Mouse (Mus musculus): ENCODE measurements around the gene Mob2. TPM values are rescaled to one million over a fixed set of nuclear protein-coding genes. Genes with fewer than 3 reads are reported as not detected.

The Mob2 gene
- total RNA-seq, 2 experiments from 2014 or later = 37.6 to 38.7 TPM

DNA sequence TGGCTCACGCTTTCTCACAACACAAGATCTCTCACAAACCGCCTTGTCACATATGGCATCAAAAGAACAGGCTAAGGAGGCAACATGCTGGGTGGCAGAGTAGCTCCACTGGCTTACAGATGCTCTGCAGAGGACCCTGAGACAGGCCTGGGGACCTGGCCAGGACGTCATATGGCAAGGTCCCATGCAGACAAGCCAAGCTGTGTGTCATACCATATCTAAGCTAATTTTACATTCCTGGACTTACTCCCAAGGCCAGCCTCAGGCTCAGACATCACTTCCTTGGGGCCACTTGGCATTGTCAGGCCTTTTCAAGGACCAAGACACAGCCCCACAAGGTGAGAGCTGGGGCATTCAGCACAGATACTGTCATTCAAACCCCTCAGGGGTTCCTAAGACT is 5.4 kb downstream of the Mob2 start:
- intact Hi-C loops (cut with DNase I) = no loop called here
- Histone ChIP-seq H3K27ac (no peak overlapping the region), H3K4me3 (no peak overlapping the region)
- DNase-seq (ENCODE audit: extremely low spot score in 1 of 2, low spot score in 2 of 2) = no peak
- no peak for TF ChIP-seq CTCF (IDR thresholded peaks at IDR 0.05)

DNA sequence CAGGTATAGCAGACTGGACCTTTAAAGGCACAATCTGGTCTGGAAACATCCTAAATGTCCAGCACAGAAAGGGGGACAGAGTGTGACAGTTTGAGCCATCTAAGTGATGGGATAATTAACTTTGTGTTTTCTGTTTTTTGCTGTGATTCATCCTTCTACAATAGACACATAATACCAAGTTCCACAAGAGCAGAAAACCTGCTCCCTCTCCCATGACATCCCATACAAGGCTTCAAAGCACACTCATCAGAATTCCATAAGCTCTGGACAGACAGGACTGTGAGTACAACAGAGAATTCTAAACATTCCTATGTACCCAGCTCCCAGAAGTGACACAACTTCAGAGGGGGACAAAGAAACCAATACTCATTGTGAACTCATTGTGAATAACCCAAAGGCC is 10.3 kb downstream of the Mob2 start:
- intact Hi-C loops (cut with DNase I) = no loop called here
- Histone ChIP-seq H3K27ac (no peak overlapping the region), H3K4me3 (no peak overlapping the region)
- no peak for TF ChIP-seq CTCF (IDR thresholded peaks at IDR 0.05)
- DNase-seq (ENCODE audit: extremely low spot score in 1 of 2, low spot score in 2 of 2) = no peak

DNA sequence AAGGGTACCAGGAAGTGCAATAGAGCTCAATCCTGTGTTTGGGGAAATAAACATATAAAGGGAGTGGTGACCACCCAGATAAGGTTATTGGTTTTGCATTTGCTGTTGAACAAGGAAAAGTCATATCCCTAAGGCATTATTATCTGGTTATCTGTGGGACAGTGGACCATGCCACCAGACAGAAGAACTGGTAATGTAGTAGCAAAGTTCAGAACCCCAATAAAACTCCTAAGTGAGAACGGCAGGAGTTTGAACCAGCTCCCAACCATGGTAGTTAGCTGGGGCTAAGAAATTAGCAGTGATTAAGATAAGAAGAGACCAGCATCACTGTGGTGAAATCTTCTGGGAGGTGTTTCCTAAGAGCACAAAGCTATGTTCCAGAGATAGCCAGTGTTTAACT is 14.9 kb downstream of the Mob2 start:
- intact Hi-C loops (cut with DNase I) = no loop called here
- H3K4me3 ChIP-seq = no peak overlapping the region
- H3K27ac ChIP-seq = no peak overlapping the region
- no peak for TF ChIP-seq CTCF (IDR thresholded peaks at IDR 0.05)
- no peak for DNase-seq (ENCODE audit: extremely low spot score in 1 of 2, low spot score in 2 of 2)

DNA sequence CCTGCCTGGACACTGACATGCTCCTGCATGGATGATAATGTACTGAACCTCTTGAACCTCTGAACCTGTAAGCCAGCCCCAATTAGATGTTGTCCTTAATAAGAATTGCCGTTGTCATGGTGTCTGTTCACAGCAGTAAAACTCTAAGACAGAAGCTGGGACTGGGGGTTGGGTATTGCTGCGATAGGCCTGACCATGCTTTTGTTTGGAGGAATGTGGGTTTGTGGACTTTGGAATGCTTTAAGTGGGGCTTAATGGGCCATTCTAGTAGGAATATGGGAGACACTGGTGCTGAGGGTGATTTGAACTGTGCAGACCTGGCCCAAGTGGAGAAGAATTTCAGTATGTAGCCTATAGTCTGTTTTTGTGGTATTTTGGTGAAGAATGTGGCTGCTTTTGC is 15.5 kb downstream of the Mob2 start:
- Histone ChIP-seq H3K27ac (no peak overlapping the region), H3K4me3 (no peak overlapping the region)
- intact Hi-C loops (cut with DNase I) = no loop called here
- no peak for DNase-seq (ENCODE audit: extremely low spot score in 1 of 2, low spot score in 2 of 2)
- TF ChIP-seq CTCF (IDR thresholded peaks at IDR 0.05) = no peak

DNA sequence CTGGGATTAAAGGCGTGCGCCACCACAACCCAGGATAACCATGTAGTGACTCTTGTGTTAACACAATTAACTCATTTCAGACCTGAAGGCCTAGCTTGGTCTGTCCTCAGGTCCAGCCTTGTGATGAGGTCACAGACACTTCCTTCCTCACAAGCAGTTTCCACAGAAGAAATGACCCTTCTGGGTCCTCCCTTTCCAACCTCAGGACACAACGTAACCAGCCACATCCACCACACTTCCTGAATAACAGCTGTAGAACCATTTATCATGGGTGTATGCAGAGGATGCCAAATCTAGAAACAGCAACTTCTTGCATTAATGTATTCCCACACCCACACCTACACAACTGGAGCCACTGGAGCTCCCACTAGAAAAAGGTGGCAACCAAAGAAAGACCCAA is 20.1 kb downstream of the Mob2 start:
- TF ChIP-seq CTCF (IDR thresholded peaks at IDR 0.05) = no peak
- no peak for DNase-seq (ENCODE audit: extremely low spot score in 1 of 2, low spot score in 2 of 2)
- H3K4me3 ChIP-seq = no peak overlapping the region
- H3K27ac ChIP-seq = no peak overlapping the region
- intact Hi-C loops (cut with DNase I) = no loop called here

DNA sequence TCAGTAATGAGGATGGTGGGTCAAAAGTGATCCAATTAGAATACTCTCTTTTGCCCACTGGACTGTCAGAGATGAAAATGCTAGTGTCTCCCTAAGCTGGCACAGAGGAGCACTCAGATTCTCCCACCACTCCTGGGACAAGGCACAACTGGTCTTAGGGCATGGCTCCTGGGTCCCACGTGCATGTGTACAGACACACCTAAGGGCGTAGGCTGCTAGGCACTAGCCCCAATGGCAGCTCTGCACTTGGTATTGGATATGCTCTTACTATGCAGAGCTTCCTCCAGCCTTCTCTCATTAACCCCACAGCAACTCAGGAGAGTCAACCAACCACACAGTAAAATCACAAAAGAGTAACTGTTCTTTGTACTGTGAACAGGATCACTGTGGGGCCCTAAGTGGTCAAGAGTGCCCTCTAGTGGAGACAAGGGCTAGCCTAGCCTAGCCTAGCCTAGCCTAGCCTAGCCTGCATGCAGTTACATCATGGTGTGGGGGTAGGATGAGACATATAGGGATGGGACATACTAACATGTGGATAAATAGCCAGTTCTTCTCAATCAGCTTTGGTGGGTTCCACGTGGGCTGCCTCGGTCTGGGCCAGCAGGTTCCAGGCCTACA is 23.2 kb downstream of the Mob2 start:
- Histone ChIP-seq H3K27ac (no peak overlapping the region), H3K4me3 (no peak overlapping the region)
- peak; percentile 23 to 35 for DNase-seq (ENCODE audit: extremely low spot score in 1 of 2, low spot score in 2 of 2)
- intact Hi-C loops (cut with DNase I) = loop anchor here (1.0 to 5.0 kb wide), 2 partner anchors 21 to 110 kb away; no protein-coding TSS in a partner anchor
- peak; percentile 88 for TF ChIP-seq CTCF (IDR thresholded peaks at IDR 0.05)

DNA sequence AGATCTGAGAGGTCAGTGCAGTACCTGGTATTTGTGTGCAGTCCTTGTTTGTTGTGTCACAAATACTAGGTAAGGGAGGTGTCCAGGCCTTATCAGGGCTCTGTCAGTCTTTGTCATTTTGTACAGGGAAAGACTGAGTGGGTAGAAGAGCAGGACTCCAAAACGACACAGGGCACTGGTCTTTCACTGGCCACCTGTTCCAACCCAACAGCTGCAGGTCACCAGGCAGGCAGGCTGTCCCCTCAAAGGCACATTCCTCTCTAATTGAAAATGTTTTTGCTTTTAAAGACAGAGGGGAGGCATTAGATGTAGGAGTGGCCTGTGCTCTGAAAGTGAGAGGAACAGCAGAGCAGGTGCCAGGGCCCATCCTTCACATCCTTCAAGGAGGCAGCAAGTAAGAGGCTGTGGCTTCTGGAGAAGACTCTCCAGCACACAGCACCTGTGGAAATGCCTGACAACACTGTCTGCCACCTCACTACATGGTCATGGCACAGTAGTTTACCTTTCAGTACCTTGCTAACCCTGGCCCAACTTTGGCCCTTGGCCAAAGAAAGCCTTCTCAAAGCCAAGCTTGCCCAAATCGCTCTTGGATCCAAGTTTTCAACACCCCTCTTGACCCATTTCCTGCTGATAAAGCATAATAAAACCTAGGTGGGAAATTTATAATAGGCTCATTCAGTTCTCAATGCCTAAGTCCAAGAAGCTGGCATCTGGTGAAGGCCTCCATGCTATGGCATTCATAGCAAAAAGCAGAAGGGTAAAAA is 25.6 kb downstream of the Mob2 start:
- DNase-seq (ENCODE audit: extremely low spot score in 1 of 2, low spot score in 2 of 2) = no peak
- intact Hi-C loops (cut with DNase I) = loop anchor here (5.0 kb wide), 1 partner anchor 108 kb away; no protein-coding TSS in a partner anchor
- no peak overlapping the region for H3K4me3 ChIP-seq
- no peak for TF ChIP-seq CTCF (IDR thresholded peaks at IDR 0.05)
- H3K27ac ChIP-seq = no peak overlapping the region

DNA sequence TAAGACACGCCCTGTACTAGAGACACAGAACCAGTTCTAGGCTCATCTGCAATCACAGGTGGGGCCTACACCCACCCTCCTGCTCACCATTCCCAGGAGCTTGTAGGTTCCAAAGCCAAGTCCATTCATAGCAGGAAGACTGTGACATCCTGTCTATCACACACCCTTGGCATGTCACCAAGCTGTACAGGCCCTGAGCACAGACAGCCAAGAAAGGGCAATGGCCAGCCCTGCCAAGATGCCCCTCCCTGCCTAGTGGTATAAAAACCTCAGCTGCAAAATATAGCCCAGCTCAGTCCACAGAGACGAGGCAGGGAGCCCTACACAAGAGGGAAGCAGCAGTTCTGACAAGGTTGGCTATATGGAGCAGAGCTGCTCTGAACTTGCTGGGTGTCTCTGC is 26.7 kb downstream of the Mob2 start:
- Histone ChIP-seq H3K4me3 (no peak overlapping the region), H3K27ac (no peak overlapping the region)
- TF ChIP-seq CTCF (IDR thresholded peaks at IDR 0.05) = no peak
- no peak for DNase-seq (ENCODE audit: extremely low spot score in 1 of 2, low spot score in 2 of 2)
- intact Hi-C loops (cut with DNase I) = no loop called here

DNA sequence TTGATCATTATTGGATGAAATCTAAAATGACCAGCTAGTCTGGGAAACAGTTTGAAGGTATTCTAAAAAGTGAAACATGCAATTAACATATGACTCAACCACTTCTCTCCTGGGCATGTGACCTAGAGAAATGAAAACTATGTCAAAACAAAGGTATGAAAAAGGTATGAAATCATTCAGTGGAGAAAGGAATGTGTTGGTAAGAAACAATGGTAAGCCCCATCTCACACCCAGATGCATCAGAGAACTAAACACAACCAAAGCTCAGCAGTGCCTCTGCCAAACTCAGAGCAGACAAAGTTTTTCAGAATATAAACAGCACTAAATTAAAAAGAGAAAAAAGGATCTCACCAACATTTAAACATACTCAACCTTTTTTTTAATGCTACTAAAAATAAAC is 30.8 kb downstream of the Mob2 start:
- Histone ChIP-seq H3K27ac (no peak overlapping the region), H3K4me3 (no peak overlapping the region)
- TF ChIP-seq CTCF (IDR thresholded peaks at IDR 0.05) = no peak
- DNase-seq (ENCODE audit: extremely low spot score in 1 of 2, low spot score in 2 of 2) = no peak
- intact Hi-C loops (cut with DNase I) = no loop called here

DNA sequence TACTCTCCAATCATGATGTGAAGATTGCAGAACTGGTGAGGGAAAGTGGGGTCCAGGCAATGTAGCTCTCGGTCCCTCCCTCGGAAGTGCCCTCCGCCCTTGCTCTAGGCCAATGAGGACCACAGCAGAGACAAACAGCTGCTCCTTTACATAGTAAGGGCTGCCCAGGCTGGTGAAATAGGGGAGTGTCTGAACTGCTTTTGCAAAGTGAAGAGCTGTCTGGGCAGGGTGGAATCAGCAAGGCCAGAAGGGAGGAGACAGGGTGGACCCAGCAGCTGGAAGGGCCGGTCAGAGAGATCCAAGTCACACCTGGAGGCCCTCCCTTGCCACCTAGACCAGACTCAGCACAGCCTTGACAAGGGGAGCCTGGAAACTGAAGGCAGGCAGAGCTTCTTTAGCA is 34.9 kb downstream of the Mob2 start:
- no peak for DNase-seq (ENCODE audit: extremely low spot score in 1 of 2, low spot score in 2 of 2)
- Histone ChIP-seq H3K4me3 (no peak overlapping the region), H3K27ac (no peak overlapping the region)
- TF ChIP-seq CTCF (IDR thresholded peaks at IDR 0.05) = no peak
- intact Hi-C loops (cut with DNase I) = no loop called here

DNA sequence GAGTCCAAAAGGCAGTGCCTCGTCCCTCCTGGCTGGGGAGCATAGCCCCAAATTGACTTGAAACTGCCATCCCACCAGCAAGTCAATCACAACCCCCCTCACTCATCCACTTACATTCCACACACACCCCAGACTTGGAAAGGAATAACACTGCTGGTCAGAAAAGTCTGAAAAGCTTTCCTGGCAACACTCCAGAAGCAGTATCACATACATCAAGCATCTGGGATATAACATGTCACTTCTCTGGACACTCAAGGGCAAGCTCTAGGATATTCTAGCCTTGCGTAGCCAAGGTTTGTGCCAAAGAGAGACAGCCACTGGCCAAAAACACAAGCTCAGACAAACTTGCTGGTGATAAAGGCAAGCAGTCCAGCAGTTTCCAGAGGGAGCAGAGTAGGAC is 35.7 kb downstream of the Mob2 start:
- intact Hi-C loops (cut with DNase I) = no loop called here
- DNase-seq (ENCODE audit: extremely low spot score in 1 of 2, low spot score in 2 of 2) = no peak
- no peak overlapping the region for H3K27ac ChIP-seq
- no peak overlapping the region for H3K4me3 ChIP-seq
- TF ChIP-seq CTCF (IDR thresholded peaks at IDR 0.05) = no peak

DNA sequence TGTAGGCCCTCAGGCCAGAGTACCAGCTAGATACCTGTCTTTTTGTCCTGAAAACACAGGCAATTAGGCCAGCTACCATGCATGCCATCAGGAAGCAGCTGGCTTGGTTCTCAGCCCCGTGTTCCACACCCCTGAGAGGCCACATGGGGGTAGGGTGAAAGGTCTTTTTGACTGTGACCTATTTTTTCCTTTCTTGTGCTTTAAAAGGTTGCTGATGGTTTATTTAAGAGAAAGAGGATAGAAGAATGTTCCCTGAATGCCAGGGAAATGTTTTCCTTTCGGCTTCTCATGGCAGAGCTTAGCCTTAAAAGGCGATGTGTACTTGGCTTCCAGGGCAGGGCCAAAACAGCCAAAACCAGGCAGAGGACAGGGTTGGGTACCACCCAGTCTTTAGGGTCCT is 40.0 kb downstream of the Mob2 start:
- no peak for TF ChIP-seq CTCF (IDR thresholded peaks at IDR 0.05)
- intact Hi-C loops (cut with DNase I) = no loop called here
- DNase-seq (ENCODE audit: extremely low spot score in 1 of 2, low spot score in 2 of 2) = no peak
- Histone ChIP-seq H3K4me3 (no peak overlapping the region), H3K27ac (peak overlapping the region; percentile 21; the same call in 1 of the 2 replicates)

DNA sequence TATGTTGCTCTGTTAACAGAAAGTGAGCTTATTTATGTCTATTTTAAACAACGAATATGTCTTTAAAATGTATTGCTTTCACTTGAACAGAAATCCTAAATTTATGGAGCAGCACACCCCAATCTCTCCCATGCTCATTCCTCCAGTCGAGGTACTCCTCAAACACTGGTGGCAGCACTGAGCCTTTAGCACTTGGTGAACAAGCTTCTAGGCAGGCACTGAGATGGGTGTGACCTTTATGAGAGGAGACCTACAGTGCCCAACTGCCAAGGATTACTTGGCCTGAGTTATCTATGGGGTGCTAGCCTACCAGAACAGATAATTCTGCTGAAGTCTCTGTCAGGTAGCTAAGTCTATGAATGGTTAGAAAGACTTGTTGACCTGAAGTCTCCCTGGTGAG is 41.2 kb downstream of the Mob2 start:
- Histone ChIP-seq H3K4me3 (no peak overlapping the region), H3K27ac (no peak overlapping the region)
- intact Hi-C loops (cut with DNase I) = loop anchor here (5.0 kb wide), 1 partner anchor 153 kb away; no protein-coding TSS in a partner anchor
- peak; percentile 41 for TF ChIP-seq CTCF (IDR thresholded peaks at IDR 0.05)
- no peak for DNase-seq (ENCODE audit: extremely low spot score in 1 of 2, low spot score in 2 of 2)
